Mouse (Mus musculus) liver, embryonic 16.5 days (tissue): ENCODE data around the gene Dnajb13. TPM values are rescaled to one million over a fixed set of nuclear protein-coding genes. Genes with fewer than 3 reads are reported as not detected.

Source experiments
- ATAC-seq: fragments of 200-750 bp; cut with Nextera tagmentation; 2 replicates; pipeline ENCODE4 v1.8.0; 2017; ENCODE audit warnings: low read depth, mild to moderate bottlenecking, moderate number of reproducible peaks, moderate library complexity
- H3K27ac ChIP-seq: fragments of 300-500 bp; sonication (generic); 2 replicates; pipeline ENCODE4 v1.5.1; 2014; ENCODE audit warnings: mild to moderate bottlenecking, low read length
- H3K27me3 ChIP-seq: fragments of 300-500 bp; sonication (generic); 2 replicates; pipeline ENCODE4 v1.6.1; 2014; ENCODE audit warnings: low read depth, low read length, mixed read lengths; ENCODE audit not compliant: control insufficient read depth, insufficient read depth
- H3K36me3 ChIP-seq: fragments of 300-500 bp; sonication (generic); 2 replicates; pipeline ENCODE4 v1.6.1; 2014; ENCODE audit warnings: mild to moderate bottlenecking; ENCODE audit not compliant: control insufficient read depth, insufficient read depth
- H3K4me1 ChIP-seq: fragments of 300-500 bp; sonication (generic); 2 replicates; pipeline ENCODE4 v1.6.1; 2014; ENCODE audit warnings: low read depth, low read length, mixed read lengths; ENCODE audit not compliant: control insufficient read depth
- H3K4me2 ChIP-seq: fragments of 300-500 bp; sonication (generic); 2 replicates; pipeline ENCODE4 v1.6.1; 2014; ENCODE audit warnings: low read depth, low read length, mixed read lengths
- H3K4me3 ChIP-seq: fragments of 300-500 bp; sonication (generic); 2 replicates; pipeline ENCODE4 v1.5.1; 2014; ENCODE audit warnings: low read depth, mild to moderate bottlenecking, low read length
- H3K9ac ChIP-seq: fragments of 300-500 bp; sonication (generic); 2 replicates; pipeline ENCODE4 v1.6.1; 2014; ENCODE audit warnings: low read depth, low read length
- H3K9me3 ChIP-seq: fragments of 300-500 bp; sonication (generic); replicated peaks from 2 replicates; pipeline ENCODE4 v1.6.1; 2016; ENCODE audit warnings: low read length; ENCODE audit not compliant: control insufficient read depth
- WGBS: fragments of 180-500 bp; shearing (Covaris S2); extraction: QIAGEN DNeasy Blood & Tissue Kit; methylation state at CpG from one replicate; pipeline ENCODE4 v1.1.7; 2014; ENCODE audit not compliant: insufficient replicate concordance; 5-methylcytosine and 5-hydroxymethylcytosine counted together
- polyA plus RNA-seq: library from polyadenylated mRNA; unstranded; fragments of >200 nt; fragmentation: Nextera tagmentation; extraction: Ambion mirVana; gene quantifications from 2 replicates; pipeline ENCODE4 v1.2.1, GENCODE M21; 2015

The Dnajb13 gene
- polyA plus RNA-seq, 1 experiment from 2014 or later: 4.4 TPM

DNA sequence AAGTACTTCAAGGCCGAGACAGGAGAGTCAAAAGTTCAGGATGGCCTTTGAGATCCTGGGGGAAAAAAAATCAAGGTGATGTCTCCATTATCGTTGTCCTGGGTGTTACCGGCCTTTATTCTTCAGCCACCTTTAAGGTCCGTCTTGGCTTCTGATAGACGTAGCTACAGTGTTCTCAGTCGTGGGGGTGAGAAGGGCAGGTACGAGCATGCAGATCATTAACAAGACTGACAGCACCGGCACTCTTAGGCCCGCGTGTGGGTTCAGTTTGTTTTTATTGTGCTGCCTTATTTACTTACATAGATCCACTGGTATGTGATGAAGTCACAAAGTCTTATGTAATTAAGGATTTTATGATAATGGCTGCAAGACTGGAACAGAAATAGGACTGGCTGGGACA lies 51.0 kb downstream of the Dnajb13 start:
- ATAC-seq: no peak
- H3K4me1 ChIP-seq: peaks cover 83% of the 10 kb centered on the region
- peak overlapping the region; percentile 74 for H3K4me2 ChIP-seq
- H3K9ac ChIP-seq: peak overlapping the region; percentile 88
- H3K9me3 ChIP-seq: no peaks in the 10 kb centered on the region
- H3K36me3 ChIP-seq: peaks cover 6% of the 10 kb centered on the region; the same call in 1 of the 2 replicates
- H3K4me3 ChIP-seq: peak overlapping the region; percentile 70
- peak overlapping the region; percentile 100 for H3K27ac ChIP-seq
- H3K27me3 ChIP-seq: no peaks in the 10 kb centered on the region
- WGBS: 64% methylated on average over 10 of the region's 10 CpGs

DNA sequence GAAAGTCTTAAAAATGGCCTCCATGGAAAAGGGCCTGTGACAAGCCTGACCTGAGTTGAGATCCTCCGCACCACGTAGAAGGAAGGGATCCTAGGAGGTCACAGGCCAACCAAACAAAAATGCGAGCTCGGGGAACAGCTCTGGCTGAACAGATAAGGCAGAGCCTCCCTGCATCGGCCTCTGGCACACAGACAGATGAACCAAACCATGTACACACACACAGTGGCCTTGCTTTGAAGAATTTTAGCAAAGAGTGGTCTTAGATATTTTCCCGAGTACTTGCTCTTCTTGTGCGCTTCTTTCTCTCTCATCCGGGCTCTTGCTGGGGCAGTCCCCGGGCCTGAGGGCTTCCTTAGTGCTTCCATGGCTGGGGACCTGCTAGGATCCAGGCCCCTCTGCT lies 51.6 kb downstream of the Dnajb13 start:
- peaks cover 6% of the 10 kb centered on the region; the same call in 1 of the 2 replicates for H3K36me3 ChIP-seq
- no peaks in the 10 kb centered on the region for H3K27me3 ChIP-seq
- H3K27ac ChIP-seq: peak overlapping the region; percentile 100
- peak overlapping the region; percentile 70 for H3K4me3 ChIP-seq
- peak overlapping the region; percentile 74 for H3K4me2 ChIP-seq
- WGBS: 16% methylated on average over 9 of the region's 9 CpGs
- H3K4me1 ChIP-seq: peaks cover 83% of the 10 kb centered on the region
- peak overlapping the region; percentile 88 for H3K9ac ChIP-seq
- no peaks in the 10 kb centered on the region for H3K9me3 ChIP-seq
- ATAC-seq: peak; percentile 43

DNA sequence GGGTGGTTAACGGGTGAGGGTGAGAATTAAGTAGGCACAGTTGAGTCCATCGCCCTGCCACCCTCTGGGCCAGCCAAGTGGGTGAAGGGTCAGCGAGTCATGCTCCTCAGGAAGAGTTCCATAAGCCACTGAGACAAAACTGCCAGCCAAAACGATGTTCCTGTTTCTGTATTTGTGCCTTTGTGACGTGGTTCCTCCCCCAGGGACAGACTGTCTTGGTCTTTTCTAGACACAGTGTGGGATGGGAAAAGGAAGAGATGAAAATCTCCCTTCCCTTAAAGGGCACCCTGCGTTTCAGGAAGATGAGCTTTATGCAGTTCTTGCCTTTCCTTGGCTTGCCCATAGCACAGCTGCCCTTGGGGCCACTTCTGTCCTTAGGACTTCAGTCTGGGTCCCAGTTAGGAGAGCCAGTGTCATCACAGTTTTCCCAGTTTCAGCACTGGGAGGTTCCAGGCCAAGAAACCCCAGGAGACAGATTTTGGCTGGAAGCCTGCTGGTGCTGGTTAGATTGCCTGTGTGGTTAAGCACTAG lies 53.1 kb downstream of the Dnajb13 start:
- H3K27ac ChIP-seq: peak overlapping the region; percentile 100
- no peaks in the 10 kb centered on the region for H3K27me3 ChIP-seq
- H3K9ac ChIP-seq: peak overlapping the region; percentile 3; the same call in 1 of the 2 replicates
- peaks cover 10% of the 10 kb centered on the region for H3K36me3 ChIP-seq
- H3K4me1 ChIP-seq: peaks cover 81% of the 10 kb centered on the region
- WGBS: 63% methylated on average over 6 of the region's 6 CpGs
- H3K4me2 ChIP-seq: 0 out of 2 replicates have a peak overlapping the region, but pooled peaks have one; percentile 50
- H3K9me3 ChIP-seq: no peaks in the 10 kb centered on the region
- H3K4me3 ChIP-seq: no peak overlapping the region
- ATAC-seq: no peak

DNA sequence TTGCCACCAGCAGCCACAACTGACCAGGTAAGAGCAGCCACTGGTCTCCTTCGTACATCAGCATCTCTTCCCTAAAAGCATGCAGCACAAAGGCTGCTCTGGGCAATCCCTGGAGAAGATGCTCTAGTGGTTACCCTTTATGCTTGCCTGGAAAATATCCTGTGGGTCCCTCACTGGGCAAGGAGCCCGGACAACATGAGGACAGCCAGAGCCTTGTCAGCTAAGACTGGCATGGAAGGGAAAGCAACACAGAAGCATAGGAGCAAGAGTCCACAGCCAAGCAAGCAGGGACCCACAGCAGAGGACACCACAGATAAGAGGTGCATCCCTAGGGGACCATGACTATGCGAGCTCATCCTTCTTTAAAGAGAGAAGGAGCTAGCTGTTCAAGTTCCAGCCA lies 54.9 kb downstream of the Dnajb13 start:
- 81% methylated on average over 3 of the region's 3 CpGs for WGBS
- H3K4me1 ChIP-seq: peaks cover 66% of the 10 kb centered on the region
- H3K27me3 ChIP-seq: no peaks in the 10 kb centered on the region
- H3K9ac ChIP-seq: peak overlapping the region; percentile 19; the same call in 1 of the 2 replicates
- no peak for ATAC-seq
- no peaks in the 10 kb centered on the region for H3K9me3 ChIP-seq
- H3K4me2 ChIP-seq: no peak overlapping the region
- H3K27ac ChIP-seq: peak overlapping the region; percentile 88
- peaks cover 24% of the 10 kb centered on the region for H3K36me3 ChIP-seq
- H3K4me3 ChIP-seq: no peak overlapping the region

DNA sequence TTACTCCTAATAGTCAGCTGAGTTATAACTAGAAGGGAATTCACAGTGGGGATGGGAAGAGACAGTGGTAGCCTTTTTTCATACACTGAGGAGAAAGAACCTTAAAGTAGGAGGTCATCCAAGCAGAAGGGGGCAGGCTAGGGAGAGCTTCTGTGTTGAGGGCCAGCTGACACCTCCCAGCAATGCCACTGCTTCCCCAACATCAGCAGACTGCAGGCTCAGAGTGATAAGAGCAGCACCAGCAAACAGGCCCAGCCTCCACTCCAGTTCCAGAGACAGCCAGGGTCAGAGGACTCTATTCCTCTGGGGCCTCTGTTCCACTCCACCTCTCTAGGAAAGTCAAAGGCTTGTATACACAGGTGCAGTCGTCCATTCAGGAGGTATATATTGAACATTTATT lies 56.6 kb downstream of the Dnajb13 start:
- Histone ChIP-seq H3K4me2 (peak overlapping the region; percentile 14; the same call in 1 of the 2 replicates), H3K9ac (peak overlapping the region; percentile 45), H3K27me3 (no peaks in the 10 kb centered on the region), H3K9me3 (no peaks in the 10 kb centered on the region), H3K36me3 (peaks cover 21% of the 10 kb centered on the region), H3K27ac (peak overlapping the region; percentile 88), H3K4me1 (peaks cover 49% of the 10 kb centered on the region), H3K4me3 (no peak overlapping the region)
- 18% methylated on average over 1 of the region's 1 CpGs for WGBS
- peak; percentile 91 for ATAC-seq

Other genes starting within 250 kb of the Dnajb13 start
- gene P4ha3, start 229.4 kb downstream of the Dnajb13 start, polyA plus RNA-seq: 0.54 and 0.81 TPM in 2 replicates
- 8.4 and 9.8 TPM in 2 replicates for gene C2cd3, start 142.7 kb downstream of the Dnajb13 start, polyA plus RNA-seq
- 23.1 and 26.4 TPM in 2 replicates for gene Ppme1, start 142.7 kb downstream of the Dnajb13 start, polyA plus RNA-seq
- 0.05 and 0.08 TPM in 2 replicates for gene Ucp3, start 42.0 kb downstream of the Dnajb13 start, polyA plus RNA-seq
- 722 and 766 TPM in 2 replicates for gene Ucp2, start 21.6 kb downstream of the Dnajb13 start, polyA plus RNA-seq
- 10.7 and 13.1 TPM in 2 replicates for gene Coa4, start 22.1 kb upstream of the Dnajb13 start, polyA plus RNA-seq
- 30.8 and 34.9 TPM in 2 replicates for gene Rab6a, start 92.5 kb upstream of the Dnajb13 start, polyA plus RNA-seq
- gene Mrpl48, start 93.3 kb upstream of the Dnajb13 start, polyA plus RNA-seq: 37.4 and 38.8 TPM in 2 replicates
- gene Plekhb1, start 147.5 kb upstream of the Dnajb13 start, polyA plus RNA-seq: 0.33 and 0.65 TPM in 2 replicates
- gene Fam168a, start 191.7 kb upstream of the Dnajb13 start, polyA plus RNA-seq: 5.0 and 6.3 TPM in 2 replicates